Mouse (Mus musculus): ENCODE data around the gene Zfp629.

DNA sequence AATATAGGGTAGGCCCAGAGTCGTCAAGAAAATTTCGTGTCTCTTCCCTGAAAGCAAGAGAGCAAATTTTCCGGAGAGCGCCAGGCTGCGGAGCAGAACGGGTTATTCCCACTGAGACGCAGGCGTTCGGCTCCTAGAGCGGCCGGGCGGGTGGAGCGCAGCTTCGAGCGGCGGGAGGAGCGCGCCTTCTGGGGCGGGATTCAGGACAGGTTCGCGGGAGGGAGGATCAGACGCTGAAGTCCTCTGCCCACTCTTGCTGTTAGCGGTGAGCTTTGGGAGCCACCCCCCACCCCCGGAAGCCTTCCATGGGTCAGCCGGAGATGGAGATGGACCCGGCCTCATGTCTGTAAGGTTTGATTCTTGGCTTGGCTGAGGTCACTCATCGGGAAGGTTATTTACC, 21.4 kb upstream of the Zfp629 start:
- no peak for TF ChIP-seq CTCF (IDR thresholded peaks at IDR 0.05; ENCODE audit: low read depth, low read length)
- no peak for TF ChIP-seq POLR2A (IDR thresholded peaks at IDR 0.05; ENCODE audit: insufficient read depth, low read length)
- no peak for TF ChIP-seq EP300 (IDR thresholded peaks at IDR 0.05; ENCODE audit: insufficient read depth, low read depth, low read length)
